Mouse (Mus musculus) stomach, embryonic 15.5 days (tissue): ENCODE data around the gene Chrna4. TPM values are rescaled to one million over a fixed set of nuclear protein-coding genes. Genes with fewer than 3 reads are reported as not detected.

Experiments used
- ATAC-seq: fragments of 200-750 bp; cut with Nextera tagmentation; 2 replicates; pipeline ENCODE4 v1.8.0; 2017; ENCODE audit warnings: low read depth, moderate number of reproducible peaks, moderate TSS enrichment; ENCODE audit not compliant: insufficient read depth, low FRiP score
- H3K27ac ChIP-seq: fragments of 300-500 bp; sonication (generic); 2 replicates; pipeline ENCODE4 v1.5.1; 2015; ENCODE audit warnings: mild to moderate bottlenecking, inconsistent platforms
- H3K27me3 ChIP-seq: fragments of 300-500 bp; sonication (generic); replicated peaks from 2 replicates; pipeline ENCODE4 v1.6.1; 2015; ENCODE audit warnings: inconsistent platforms
- H3K36me3 ChIP-seq: fragments of 300-500 bp; sonication (generic); 2 replicates; pipeline ENCODE4 v1.6.1; 2015; ENCODE audit warnings: inconsistent platforms
- H3K4me1 ChIP-seq: fragments of 300-500 bp; sonication (generic); 2 replicates; pipeline ENCODE4 v1.6.1; 2015; ENCODE audit warnings: inconsistent platforms
- H3K4me2 ChIP-seq: fragments of 300-500 bp; sonication (generic); 2 replicates; pipeline ENCODE4 v1.6.1; 2015; ENCODE audit warnings: mild to moderate bottlenecking, inconsistent platforms
- H3K4me3 ChIP-seq: fragments of 300-500 bp; sonication (generic); replicated peaks from 2 replicates; pipeline ENCODE4 v1.5.1; 2015; ENCODE audit warnings: inconsistent platforms
- H3K9ac ChIP-seq: fragments of 300-500 bp; sonication (generic); 2 replicates; pipeline ENCODE4 v1.6.1; 2015; ENCODE audit warnings: inconsistent platforms
- H3K9me3 ChIP-seq: fragments of 300-500 bp; sonication (generic); 2 replicates; pipeline ENCODE4 v1.6.1; 2016; ENCODE audit warnings: inconsistent platforms
- WGBS: fragments of 180-500 bp; shearing (Covaris S2); methylation state at CpG from one replicate; pipeline ENCODE4 v1.1.7; 2015; 5-methylcytosine and 5-hydroxymethylcytosine counted together
- polyA plus RNA-seq: library from polyadenylated mRNA; unstranded; fragments of >200 nt; fragmentation: Nextera tagmentation; extraction: Ambion mirVana; gene quantifications from 2 replicates; pipeline ENCODE4 v1.2.1, GENCODE M21; 2015

The Chrna4 gene
- polyA plus RNA-seq, result 2.2 and 3.0 TPM in 2 replicates

DNA sequence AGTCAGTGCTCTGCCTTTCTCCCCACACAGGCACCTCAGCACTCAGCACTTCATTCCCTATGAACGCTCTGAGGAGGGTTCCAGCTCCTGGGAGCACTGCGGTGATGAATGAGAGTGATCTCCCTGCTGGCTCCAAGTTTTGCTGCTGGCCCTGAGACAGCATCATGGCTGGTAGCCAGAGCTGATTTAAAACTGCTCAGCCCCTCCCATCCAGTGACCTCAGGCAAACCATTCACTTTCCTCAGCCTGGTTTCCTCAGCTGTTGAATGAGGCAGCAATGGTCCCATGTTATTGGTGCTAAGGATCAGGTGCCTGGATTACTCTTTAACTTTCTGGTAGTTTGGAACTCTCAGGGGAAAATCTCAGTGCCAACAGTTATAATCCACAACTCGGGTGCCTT is at the start of gene Chrna4:
TSS of gene Chrna4 (minus strand) at position 110 of the 400 bp plus-strand sequence.
- Histone ChIP-seq H3K9ac (no peak within 1 kb of the TSS), H3K4me1 (peaks cover 18% of the 10 kb centered on the region; the same call in 1 of the 2 replicates), H3K27ac (peak within 1 kb of the TSS; percentile 31; the same call in 1 of the 2 replicates), H3K36me3 (no peaks in the 10 kb centered on the region), H3K27me3 (peaks cover 34% of the 10 kb centered on the region), H3K9me3 (no peaks in the 10 kb centered on the region), H3K4me2 (no peak within 1 kb of the TSS), H3K4me3 (no peak within 1 kb of the TSS)
- ATAC-seq, result 0 out of 2 replicates have a peak, but pooled peaks have one; percentile 20
- WGBS, result 48% methylated on average over 3 of the region's 3 CpGs

DNA sequence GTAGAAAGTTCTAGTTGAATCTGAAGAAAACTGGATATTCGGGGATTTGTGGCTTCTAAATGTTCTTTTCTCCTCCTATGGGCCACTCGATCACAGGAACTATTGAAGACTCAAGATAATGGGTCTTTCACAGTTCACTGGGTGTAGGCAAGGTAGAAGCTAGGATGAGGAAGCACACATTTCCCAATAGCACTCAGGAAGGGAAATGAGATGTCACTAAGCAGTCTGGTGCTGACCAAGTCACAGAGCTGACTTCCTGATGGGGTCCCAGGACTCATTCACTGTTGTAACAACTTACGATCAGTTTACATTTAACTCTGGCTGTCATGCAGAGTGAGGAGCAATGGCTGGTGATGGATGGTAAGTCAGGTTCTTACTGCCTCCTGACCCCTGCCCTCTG is 46.8 kb upstream of the Chrna4 start:
- Histone ChIP-seq H3K27ac (no peak overlapping the region), H3K9ac (no peak overlapping the region), H3K4me1 (no peaks in the 10 kb centered on the region), H3K4me3 (no peak overlapping the region), H3K36me3 (no peaks in the 10 kb centered on the region), H3K4me2 (no peak overlapping the region), H3K27me3 (0 out of 2 replicates have a peak, but pooled peaks cover 3% of the 10 kb centered on the region), H3K9me3 (no peaks in the 10 kb centered on the region)
- WGBS, result 59% methylated on average over 3 of the region's 3 CpGs
- ATAC-seq, result no peak

DNA sequence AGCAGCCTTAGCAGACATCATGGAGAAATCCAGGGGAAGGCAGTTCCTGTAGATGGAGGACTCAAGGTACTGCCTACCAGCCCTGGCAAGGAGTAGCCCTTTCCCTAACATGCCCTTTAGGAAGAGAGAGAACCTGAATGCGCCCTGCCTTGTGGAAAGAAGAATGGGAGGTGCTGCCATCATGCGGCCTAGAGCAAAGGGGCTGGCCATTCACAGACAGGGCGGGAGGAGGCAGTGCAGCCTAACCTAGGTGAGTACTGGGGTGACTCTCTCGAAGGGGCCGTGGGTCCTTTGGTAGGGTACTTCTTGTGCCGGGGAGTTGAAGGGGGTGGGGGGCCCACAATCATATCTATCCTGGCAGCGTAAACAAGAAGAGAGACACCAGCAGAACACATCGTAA is 41.7 kb upstream of the Chrna4 start:
- Histone ChIP-seq H3K4me2 (no peak overlapping the region), H3K9ac (no peak overlapping the region), H3K4me1 (0 out of 2 replicates have a peak, but pooled peaks cover 5% of the 10 kb centered on the region), H3K36me3 (no peaks in the 10 kb centered on the region), H3K9me3 (no peaks in the 10 kb centered on the region), H3K27ac (no peak overlapping the region), H3K27me3 (no peaks in the 10 kb centered on the region), H3K4me3 (no peak overlapping the region)
- 53% methylated on average over 8 of the region's 8 CpGs for WGBS
- ATAC-seq, result no peak

DNA sequence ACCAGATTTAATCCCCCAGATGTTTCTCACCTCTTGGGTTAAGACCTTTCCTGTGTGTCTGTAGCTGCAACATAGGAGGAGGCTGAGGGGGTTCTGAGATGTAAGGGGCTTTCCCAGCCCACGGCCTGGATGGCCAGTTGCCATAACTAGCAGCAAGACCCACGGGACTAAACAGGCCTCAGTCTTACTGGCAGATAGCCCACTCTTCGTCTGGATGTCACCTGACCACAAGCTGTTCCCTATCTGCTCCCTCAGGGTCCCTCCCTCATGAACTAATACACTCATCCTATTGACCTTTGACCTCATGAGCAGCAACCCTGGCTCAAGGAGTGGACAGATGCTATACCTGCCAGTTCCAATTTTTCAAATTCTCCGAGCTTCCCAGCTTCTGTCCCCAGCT is 40.6 kb upstream of the Chrna4 start:
- H3K9me3 ChIP-seq, result no peaks in the 10 kb centered on the region
- ATAC-seq, result no peak
- 0 out of 2 replicates have a peak, but pooled peaks cover 5% of the 10 kb centered on the region for H3K4me1 ChIP-seq
- H3K4me3 ChIP-seq, result no peak overlapping the region
- no peak overlapping the region for H3K9ac ChIP-seq
- no peak overlapping the region for H3K4me2 ChIP-seq
- 43% methylated on average over 4 of the region's 4 CpGs for WGBS
- H3K27ac ChIP-seq, result no peak overlapping the region
- H3K36me3 ChIP-seq, result no peaks in the 10 kb centered on the region
- H3K27me3 ChIP-seq, result no peaks in the 10 kb centered on the region

DNA sequence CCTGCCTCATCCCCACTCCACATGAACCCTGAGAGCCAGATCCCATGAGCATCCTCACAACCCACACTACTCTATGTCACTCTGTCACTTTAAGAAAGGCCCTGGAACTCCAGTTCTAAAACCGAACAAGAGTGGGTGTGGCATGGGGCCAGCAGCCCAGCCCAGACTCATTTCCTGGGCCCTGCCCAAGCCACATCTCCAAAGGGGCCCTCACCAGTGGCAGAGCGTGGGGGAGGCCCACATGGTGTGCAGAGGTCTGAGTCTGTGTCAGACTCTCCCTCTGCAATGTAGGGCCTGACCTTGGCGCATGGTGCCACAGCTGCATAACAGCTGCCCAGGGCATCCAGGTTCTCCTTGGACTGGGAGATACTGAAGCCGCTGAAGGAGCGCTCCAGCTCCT is 37.5 kb upstream of the Chrna4 start:
- 0 out of 2 replicates have a peak, but pooled peaks cover 5% of the 10 kb centered on the region for H3K4me1 ChIP-seq
- 52% methylated on average over 5 of the region's 5 CpGs for WGBS
- peak overlapping the region; percentile 23; the same call in 1 of the 2 replicates for H3K4me2 ChIP-seq
- no peaks in the 10 kb centered on the region for H3K9me3 ChIP-seq
- H3K27me3 ChIP-seq, result no peaks in the 10 kb centered on the region
- H3K9ac ChIP-seq, result no peak overlapping the region
- no peaks in the 10 kb centered on the region for H3K36me3 ChIP-seq
- H3K27ac ChIP-seq, result no peak overlapping the region
- ATAC-seq, result peak; percentile 57; the same call in 1 of the 2 replicates
- no peak overlapping the region for H3K4me3 ChIP-seq

DNA sequence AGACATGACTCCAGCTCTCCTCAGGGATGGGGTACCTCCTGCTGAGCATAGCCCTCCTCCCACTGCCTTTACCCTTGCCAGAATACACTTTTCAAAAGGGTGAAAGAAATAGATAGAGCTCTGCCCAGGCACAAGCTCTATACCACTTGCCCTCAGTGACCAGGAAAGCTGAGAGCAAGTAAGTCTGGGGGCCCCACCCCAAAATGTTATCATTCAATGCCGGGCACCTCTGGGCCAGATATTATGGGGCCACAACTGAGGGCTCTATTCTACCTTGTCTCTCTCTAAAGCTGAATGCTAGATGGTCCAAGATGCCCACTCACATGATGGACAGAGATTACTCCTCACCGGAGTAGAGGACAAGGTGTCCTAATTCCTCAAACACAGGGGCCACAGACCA is 36.2 kb upstream of the Chrna4 start:
- Histone ChIP-seq H3K4me3 (no peak overlapping the region), H3K9me3 (no peaks in the 10 kb centered on the region), H3K4me2 (no peak overlapping the region), H3K27ac (no peak overlapping the region), H3K36me3 (no peaks in the 10 kb centered on the region), H3K4me1 (0 out of 2 replicates have a peak, but pooled peaks cover 5% of the 10 kb centered on the region), H3K27me3 (no peaks in the 10 kb centered on the region), H3K9ac (no peak overlapping the region)
- WGBS, result 80% methylated on average over 2 of the region's 2 CpGs
- ATAC-seq, result peak; percentile 71; the same call in 1 of the 2 replicates

DNA sequence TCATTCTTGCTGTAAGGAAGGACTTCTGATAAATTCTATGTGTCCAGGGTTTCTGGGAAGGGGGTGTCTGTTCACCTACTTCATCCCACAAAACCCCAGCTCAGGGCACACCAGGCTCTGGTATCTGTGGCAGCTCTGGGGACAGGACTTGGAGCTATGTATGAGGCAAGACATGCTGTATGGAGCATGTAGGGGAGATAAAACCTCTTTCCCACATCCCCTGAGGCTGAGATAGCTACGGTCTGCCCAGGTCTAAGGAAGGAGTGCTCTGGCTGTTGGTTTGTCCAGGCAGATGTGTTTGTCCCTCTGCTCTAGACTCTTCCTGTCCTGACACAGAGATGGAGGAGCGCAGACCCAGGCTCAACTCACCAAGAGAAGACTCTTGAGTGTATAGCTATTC is 35.6 kb upstream of the Chrna4 start:
- WGBS, result 85% methylated on average over 2 of the region's 2 CpGs
- ATAC-seq, result 0 out of 2 replicates have a peak, but pooled peaks have one; percentile 54
- H3K9me3 ChIP-seq, result no peaks in the 10 kb centered on the region

DNA sequence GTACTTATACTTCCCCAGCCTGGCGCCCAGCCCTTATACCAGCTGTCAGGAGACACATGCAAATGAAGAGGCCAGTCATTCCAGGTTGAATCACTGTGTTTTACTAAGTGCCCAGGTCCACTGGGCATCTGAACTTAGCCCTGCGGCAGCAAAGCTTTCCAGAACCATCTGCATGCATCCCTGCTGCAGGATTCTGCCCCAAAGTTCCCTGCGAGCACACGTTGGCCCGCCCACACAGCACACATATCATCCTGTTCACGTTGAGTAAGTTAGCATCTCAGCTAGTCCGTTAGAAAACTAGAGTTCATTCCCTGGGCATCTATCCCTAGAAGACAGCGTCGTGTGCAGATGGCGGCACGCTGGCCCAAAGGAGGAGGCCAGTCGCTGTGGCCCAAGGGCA is 32.2 kb upstream of the Chrna4 start:
- H3K9me3 ChIP-seq, result no peaks in the 10 kb centered on the region
- H3K36me3 ChIP-seq, result no peaks in the 10 kb centered on the region
- ATAC-seq, result no peak
- H3K4me1 ChIP-seq, result no peaks in the 10 kb centered on the region
- 82% methylated on average over 12 of the region's 12 CpGs for WGBS
- H3K4me2 ChIP-seq, result no peak overlapping the region
- H3K27ac ChIP-seq, result no peak overlapping the region
- H3K9ac ChIP-seq, result no peak overlapping the region
- no peak overlapping the region for H3K4me3 ChIP-seq
- H3K27me3 ChIP-seq, result no peaks in the 10 kb centered on the region; the same call in 1 of the 2 replicates

More for the DNA sequence above, 35.6 kb upstream of the Chrna4 start:
- H3K27me3 ChIP-seq, result no peaks in the 10 kb centered on the region
- H3K4me2 ChIP-seq, result no peak overlapping the region
- H3K4me1 ChIP-seq, result 0 out of 2 replicates have a peak, but pooled peaks cover 5% of the 10 kb centered on the region
- no peak overlapping the region for H3K27ac ChIP-seq
- H3K4me3 ChIP-seq, result no peak overlapping the region
- H3K36me3 ChIP-seq, result no peaks in the 10 kb centered on the region
- no peak overlapping the region for H3K9ac ChIP-seq

DNA sequence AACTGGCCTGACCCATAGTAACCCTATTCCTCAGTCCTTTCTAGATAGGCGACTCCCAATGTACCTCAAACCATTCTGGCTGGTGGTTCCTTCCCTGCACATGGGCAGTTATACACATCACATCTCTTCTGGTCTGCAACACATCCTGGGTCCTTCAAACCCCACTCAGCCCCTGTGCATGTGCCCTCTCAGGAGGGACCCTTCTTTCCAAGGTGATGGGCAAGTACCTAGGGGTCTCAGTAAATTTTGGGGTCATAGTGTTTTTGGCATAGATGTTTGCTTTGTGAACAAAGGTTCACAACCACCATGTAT is 29.0 kb upstream of the Chrna4 start:
- no peak overlapping the region for H3K4me2 ChIP-seq
- no peaks in the 10 kb centered on the region for H3K4me1 ChIP-seq
- H3K36me3 ChIP-seq, result no peaks in the 10 kb centered on the region
- H3K9me3 ChIP-seq, result no peaks in the 10 kb centered on the region
- ATAC-seq, result no peak
- H3K27ac ChIP-seq, result no peak overlapping the region
- H3K4me3 ChIP-seq, result no peak overlapping the region
- no peaks in the 10 kb centered on the region; the same call in 1 of the 2 replicates for H3K27me3 ChIP-seq
- 6% methylated on average over 1 of the region's 1 CpGs for whole genome bisulfite sequencing
- no peak overlapping the region for H3K9ac ChIP-seq

DNA sequence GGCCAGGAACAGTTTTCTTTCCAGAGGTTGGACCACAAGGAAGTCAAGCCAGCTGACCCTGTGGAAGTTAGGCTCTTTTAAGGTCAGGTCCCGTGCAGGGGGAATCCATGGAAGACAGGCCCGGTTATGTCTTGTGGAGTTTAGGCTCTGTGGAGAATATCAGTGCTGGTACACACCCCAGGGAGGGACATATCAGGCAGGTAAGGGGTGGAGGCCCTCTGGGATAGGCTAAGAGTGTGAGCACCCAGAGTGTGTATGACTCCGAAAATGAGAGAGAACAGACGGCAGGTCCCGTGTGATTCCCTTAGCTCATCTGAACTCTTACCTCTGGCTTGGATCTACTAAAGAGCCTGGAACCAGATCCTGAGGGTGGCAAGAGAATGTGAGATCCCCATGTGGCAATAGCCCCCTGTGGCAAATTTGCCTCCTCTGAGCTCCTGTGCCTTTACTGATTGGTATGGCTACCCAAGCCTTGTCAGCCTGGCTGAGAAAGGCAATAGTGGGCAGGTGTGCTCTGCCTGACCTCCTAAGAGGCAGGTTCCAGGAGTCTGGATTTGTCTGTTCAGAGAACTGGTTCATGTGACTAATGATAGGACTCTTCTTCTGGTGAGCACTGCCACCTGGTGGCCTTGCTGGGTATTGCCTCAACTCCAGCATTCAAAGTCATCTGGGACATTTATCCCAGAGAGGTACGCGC is 28.5 kb upstream of the Chrna4 start:
- H3K9ac ChIP-seq, result no peak overlapping the region
- no peaks in the 10 kb centered on the region for H3K9me3 ChIP-seq
- WGBS, result 54% methylated on average over 7 of the region's 7 CpGs
- H3K4me2 ChIP-seq, result no peak overlapping the region
- no peaks in the 10 kb centered on the region for H3K36me3 ChIP-seq
- H3K27ac ChIP-seq, result no peak overlapping the region
- peak; percentile 56; the same call in 1 of the 2 replicates for ATAC-seq
- no peaks in the 10 kb centered on the region for H3K4me1 ChIP-seq
- no peak overlapping the region for H3K4me3 ChIP-seq
- H3K27me3 ChIP-seq, result no peaks in the 10 kb centered on the region; the same call in 1 of the 2 replicates

DNA sequence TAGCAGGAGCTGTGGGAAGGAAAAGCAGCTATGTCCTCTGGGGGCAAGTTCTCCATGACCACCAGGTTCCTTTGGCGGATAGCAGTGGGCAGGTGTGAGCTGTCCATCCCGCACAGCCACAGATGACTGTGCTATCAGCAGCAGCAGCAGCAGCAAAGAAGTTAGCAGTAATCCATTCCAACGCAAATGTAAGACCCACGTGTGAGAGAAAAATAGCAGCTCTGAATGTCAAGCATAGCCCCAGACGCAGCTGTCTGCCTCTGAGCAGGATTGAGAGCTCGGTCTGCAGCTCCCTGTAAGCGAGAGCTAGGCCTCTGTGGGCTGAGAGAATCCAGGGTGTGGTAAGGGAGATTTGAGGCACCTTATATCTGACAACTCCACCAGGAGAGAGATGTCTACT is 26.8 kb upstream of the Chrna4 start:
- H3K27me3 ChIP-seq, result no peaks in the 10 kb centered on the region; the same call in 1 of the 2 replicates
- no peaks in the 10 kb centered on the region for H3K9me3 ChIP-seq
- no peak overlapping the region for H3K4me2 ChIP-seq
- H3K4me3 ChIP-seq, result no peak overlapping the region
- no peak overlapping the region for H3K9ac ChIP-seq
- H3K4me1 ChIP-seq, result no peaks in the 10 kb centered on the region
- no peaks in the 10 kb centered on the region for H3K36me3 ChIP-seq
- WGBS, result 42% methylated on average over 7 of the region's 7 CpGs
- H3K27ac ChIP-seq, result no peak overlapping the region
- no peak for ATAC-seq

DNA sequence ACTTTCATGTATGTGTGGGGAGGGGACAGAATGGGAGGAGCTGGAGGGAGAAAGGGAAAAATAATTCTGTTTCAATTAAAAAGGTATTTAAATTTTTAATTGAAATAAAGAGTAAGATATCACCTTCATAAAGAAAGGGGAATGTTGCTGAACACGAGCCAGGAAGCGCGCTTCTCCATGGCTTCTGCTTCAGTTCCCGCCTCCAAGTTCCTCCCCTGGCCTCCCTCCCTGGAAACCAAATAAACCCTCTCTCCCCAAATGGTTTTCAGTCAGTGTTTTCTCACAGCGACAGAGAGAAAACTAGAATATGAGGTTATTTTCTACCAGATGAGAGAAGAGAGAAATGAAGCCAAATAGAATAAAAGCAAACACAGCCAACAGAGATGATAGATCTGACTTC is 25.2 kb upstream of the Chrna4 start:
- 61% methylated on average over 5 of the region's 5 CpGs for WGBS

More for the DNA sequence above, 25.2 kb upstream of the Chrna4 start:
- no peak overlapping the region for H3K4me3 ChIP-seq
- no peak for ATAC-seq
- H3K9ac ChIP-seq, result no peak overlapping the region
- no peaks in the 10 kb centered on the region; the same call in 1 of the 2 replicates for H3K27me3 ChIP-seq
- no peak overlapping the region for H3K4me2 ChIP-seq
- H3K9me3 ChIP-seq, result no peaks in the 10 kb centered on the region
- H3K36me3 ChIP-seq, result no peaks in the 10 kb centered on the region
- no peaks in the 10 kb centered on the region for H3K4me1 ChIP-seq
- H3K27ac ChIP-seq, result no peak overlapping the region
